Comparison of ENCODE assay signal across 26 mouse cellular contexts in genomic region chr7:121072506-121072905, GRCm38 (mm10). TPM values are rescaled to one million over a fixed set of nuclear protein-coding genes. Genes with fewer than 3 reads are reported as not detected.
DNase-seq lines count a peak whose midpoint lies in the region; ATAC-seq and TF ChIP-seq lines count a peak whose summit lies in the region.
"Had no signal": no experiment of that assay in that cellular context is flagged by ENCODE, and none has a peak within 500 bp of the region (broad histone marks: within the 10 kb centered on the region; RNA-seq: fewer than 3 reads in every experiment).

No protein-coding gene starts in this region.

- TF ChIP-seq CTCF in liver, adult 2 months (IDR thresholded peaks at IDR 0.05; ENCODE audit: low read depth, low read length): no peak

- TF ChIP-seq POLR2A in liver, adult 2 months (IDR thresholded peaks at IDR 0.05; ENCODE audit: extremely low read depth, insufficient read depth, low read length): no peak

- H3K36me3 ChIP-seq in liver, adult 2 months (ENCODE audit: control insufficient read depth, insufficient read depth, low read length): peaks cover 10% of the 10 kb centered on the region
- H3K36me3 ChIP-seq in liver, embryonic 12.5 days: peaks cover 54% of the 10 kb centered on the region
- H3K36me3 ChIP-seq in macrophage (ENCODE audit: inconsistent target): peaks cover 36% of the 10 kb centered on the region
- H3K36me3 ChIP-seq in midbrain, embryonic 11.5 days (ENCODE audit: control insufficient read depth, insufficient read depth, low read length): peaks cover 7% of the 10 kb centered on the region; the same call in 1 of the 2 replicates

- no peaks in the 10 kb centered on the region for H3K79me2 ChIP-seq in liver, adult 2 months (ENCODE audit: control insufficient read depth, insufficient read depth, low read length)
- peaks cover 63% of the 10 kb centered on the region for H3K79me2 ChIP-seq in macrophage (ENCODE audit: inconsistent target)

- ATAC-seq in liver, embryonic 12.5 days: no peak
- ATAC-seq in midbrain, embryonic 11.5 days (ENCODE audit: low FRiP score): no peak
- ATAC-seq: CD4-positive, CD25-positive, alpha-beta regulatory T cell, adult 4 months; forebrain, embryonic 14.5 days; hindbrain, embryonic 16.5 days; midbrain, embryonic 13.5 days had no signal

- H3K9me3 ChIP-seq in liver, embryonic 12.5 days (replicated peaks): no peaks in the 10 kb centered on the region
- no peaks in the 10 kb centered on the region for H3K9me3 ChIP-seq in midbrain, embryonic 11.5 days (ENCODE audit: control insufficient read depth, low read length)
- H3K9me3 ChIP-seq: embryonic facial prominence, embryonic 12.5 days; heart, embryonic 15.5 days; kidney, embryonic 15.5 days; lung, embryonic 15.5 days; midbrain, embryonic 13.5 days; neural tube, embryonic 13.5 days had no signal

- intact Hi-C loops in left cerebral cortex, postnatal 36 days (cut with DNase I): loop anchor here (10.0 kb wide), 2 partner anchors 238 to 572 kb away; no protein-coding TSS in a partner anchor

- WGBS in liver, adult 2 months: 78% methylated on average over 5 of the region's 5 CpGs
- 66% methylated on average over 5 of the region's 5 CpGs for WGBS in liver, embryonic 12.5 days (ENCODE audit: insufficient replicate concordance)
- 6% methylated on average over 5 of the region's 5 CpGs for WGBS in macrophage (ENCODE audit: missing documents)
- 90% methylated on average over 5 of the region's 5 CpGs for WGBS in midbrain, embryonic 11.5 days

- H3K27ac ChIP-seq in liver, adult 2 months (replicated peaks; ENCODE audit: insufficient read depth, low read depth, low read length): no peak overlapping the region
- no peak overlapping the region for H3K27ac ChIP-seq in liver, embryonic 12.5 days
- H3K27ac ChIP-seq in brown adipose tissue, adult 24 weeks (replicated peaks; ENCODE audit: low read depth, low read length): peak overlapping the region; percentile 11; the same call in 1 of the 2 replicates
- peak overlapping the region; percentile 98 for H3K27ac ChIP-seq in macrophage
- no peak overlapping the region for H3K27ac ChIP-seq in midbrain, embryonic 11.5 days (ENCODE audit: low read depth, low read length)
- H3K27ac ChIP-seq: embryonic facial prominence, embryonic 12.5 days; heart, embryonic 15.5 days; kidney, embryonic 15.5 days; layer of hippocampus, adult 2 months; left cerebral cortex, adult 2 months; lung, embryonic 15.5 days; midbrain, embryonic 13.5 days; neural tube, embryonic 13.5 days had no signal

- peak; percentile 34 for DNase-seq in liver, adult 2 months (ENCODE audit: extremely low read depth, low read depth, low spot score)
- DNase-seq in 416B (ENCODE audit: low read depth): peak; percentile 27
- DNase-seq in midbrain, embryonic 11.5 days (ENCODE audit: low spot score, missing footprints): no peak
- no peak for DNase-seq in left cerebral cortex, postnatal 36 days (ENCODE audit: low spot score in 2 of 2)
- DNase-seq in urinary bladder, postnatal 10 days (ENCODE audit: low spot score): no peak
- DNase-seq: adrenal gland, postnatal 25 days; cerebellum, adult 8-10 months; cerebellum, postnatal 25 days; embryo, embryonic 11 days; kidney, adult 18-20 months; kidney, postnatal 36 days; left cerebral cortex, postnatal 4 days had no signal

- no peak overlapping the region for H3K9ac ChIP-seq in liver, adult 2 months (ENCODE audit: low read depth, low read length)
- no peak overlapping the region for H3K9ac ChIP-seq in liver, embryonic 12.5 days
- no peak overlapping the region for H3K9ac ChIP-seq in midbrain, embryonic 11.5 days (ENCODE audit: low read length)
- H3K9ac ChIP-seq: embryonic facial prominence, embryonic 12.5 days; heart, embryonic 15.5 days; kidney, embryonic 15.5 days; lung, embryonic 15.5 days; midbrain, embryonic 13.5 days; neural tube, embryonic 13.5 days had no signal

- no peak overlapping the region for H3K4me3 ChIP-seq in liver, adult 2 months (ENCODE audit: insufficient read depth, low read depth, low read length)
- H3K4me3 ChIP-seq in liver, embryonic 12.5 days: no peak overlapping the region
- no peak overlapping the region for H3K4me3 ChIP-seq in brown adipose tissue, adult 24 weeks (ENCODE audit: insufficient read depth, low read depth, low read length)
- peak overlapping the region; percentile 57; the same call in 1 of the 2 replicates for H3K4me3 ChIP-seq in macrophage (ENCODE audit: inconsistent target)
- no peak overlapping the region for H3K4me3 ChIP-seq in midbrain, embryonic 11.5 days (ENCODE audit: low read depth, low read length)
- H3K4me3 ChIP-seq: embryonic facial prominence, embryonic 12.5 days; heart, embryonic 15.5 days; kidney, embryonic 15.5 days; layer of hippocampus, adult 2 months; left cerebral cortex, adult 2 months; lung, embryonic 15.5 days; midbrain, embryonic 13.5 days; neural tube, embryonic 13.5 days had no signal

- H3K4me1 ChIP-seq in liver, adult 2 months (ENCODE audit: control insufficient read depth, insufficient read depth, low read length): no peaks in the 10 kb centered on the region
- no peaks in the 10 kb centered on the region for H3K4me1 ChIP-seq in liver, embryonic 12.5 days
- peaks cover 12% of the 10 kb centered on the region for H3K4me1 ChIP-seq in brown adipose tissue, adult 24 weeks (ENCODE audit: control insufficient read depth, insufficient read depth, insufficient read length, low read length)
- H3K4me1 ChIP-seq in midbrain, embryonic 11.5 days (ENCODE audit: control insufficient read depth, insufficient read depth, low read length): no peaks in the 10 kb centered on the region; the same call in 1 of the 2 replicates
- H3K4me1 ChIP-seq: embryonic facial prominence, embryonic 12.5 days; midbrain, embryonic 13.5 days; neural tube, embryonic 13.5 days had no signal

- H3K4me2 ChIP-seq in liver, embryonic 12.5 days: no peak overlapping the region
- H3K4me2 ChIP-seq in midbrain, embryonic 11.5 days: no peak overlapping the region
- H3K4me2 ChIP-seq: embryonic facial prominence, embryonic 12.5 days; heart, embryonic 15.5 days; kidney, embryonic 15.5 days; lung, embryonic 15.5 days; midbrain, embryonic 13.5 days; neural tube, embryonic 13.5 days had no signal

- H3K27me3 ChIP-seq in liver, adult 2 months (ENCODE audit: control insufficient read depth, insufficient read depth, low read length): no peaks in the 10 kb centered on the region
- H3K27me3 ChIP-seq in liver, embryonic 12.5 days (replicated peaks): no peaks in the 10 kb centered on the region
- no peaks in the 10 kb centered on the region for H3K27me3 ChIP-seq in midbrain, embryonic 11.5 days (ENCODE audit: control insufficient read depth, insufficient read depth, low read length)
- H3K27me3 ChIP-seq: embryonic facial prominence, embryonic 12.5 days; heart, embryonic 15.5 days; kidney, embryonic 15.5 days; lung, embryonic 15.5 days; midbrain, embryonic 13.5 days; neural tube, embryonic 13.5 days had no signal

RNA-seq across cellular contexts. Expression of gene Igsf6, which starts 1.9 kb away (rescaled TPM):
- total RNA-seq in liver, adult 2 months (2014; rRNA removed): 3.2 and 4.0 TPM in 2 replicates
- polyA plus RNA-seq in liver, adult 2 months (2012; rRNA removed): 0.41 and 0.82 TPM in 2 replicates
- 6.6 and 7.6 TPM in 2 replicates for polyA plus RNA-seq in liver, embryonic 12.5 days (2016; fragmentation: Nextera tagmentation; extraction: Ambion mirVana)
- polyA plus RNA-seq in brown adipose tissue, adult 24 weeks (2012; ENCODE audit: insufficient read depth, insufficient read length, missing spikeins): 2.6 and 2.7 TPM in 2 replicates
- total RNA-seq in macrophage (2018; cell fraction: chromatin; rRNA removed): 1,000 to 10,000 TPM in 4 of 26 experiments, 100 to 1,000 TPM in 22; 108 to 1,258 (median 429) TPM
- total RNA-seq in macrophage (2018; cell fraction: cytosol; rRNA removed): 100 to 1,000 TPM; 118 to 492 (median 272) TPM
- 1,000 to 10,000 TPM in 3 of 26 experiments, 100 to 1,000 TPM in 23; 125 to 1,186 (median 537) TPM for total RNA-seq in macrophage (2018; cell fraction: nucleus; rRNA removed)
- 75.4 to 337 TPM (median 171 TPM) in 3 replicates for polyA plus RNA-seq in macrophage (2018)
- 0.94 and 0.96 TPM in 2 replicates for polyA plus RNA-seq in midbrain, embryonic 11.5 days (2014; fragmentation: Nextera tagmentation; extraction: Ambion mirVana)
- total RNA-seq in left cerebral cortex, postnatal 36 days (2021): under 1 TPM; 0.15 to 0.54 TPM

RNA-seq across cellular contexts. Expression of gene Otoa, which starts 8.9 kb away (rescaled TPM):
- total RNA-seq in liver, adult 2 months (2014; rRNA removed): 0.09 TPM in 1 of 2 replicates, not detected in the other
- polyA plus RNA-seq in liver, adult 2 months (2012; rRNA removed): 0.02 TPM in 1 of 2 replicates, not detected in the other
- polyA plus RNA-seq in liver, embryonic 12.5 days (2016; fragmentation: Nextera tagmentation; extraction: Ambion mirVana): 0.06 TPM in 1 of 2 replicates, not detected in the other
- not detected in 2 replicates for polyA plus RNA-seq in brown adipose tissue, adult 24 weeks (2012; ENCODE audit: insufficient read depth, insufficient read length, missing spikeins)
- total RNA-seq in macrophage (2018; cell fraction: chromatin; rRNA removed): 1 to 10 TPM in 8 of 26 experiments, under 1 TPM in 16, not detected in 2; 0.08 to 3.2 (median 0.76) TPM
- under 1 TPM in 4 of 26 experiments, not detected in 22; 0.04 to 0.24 (median 0.11) TPM for total RNA-seq in macrophage (2018; cell fraction: cytosol; rRNA removed)
- total RNA-seq in macrophage (2018; cell fraction: nucleus; rRNA removed): 1 to 10 TPM in 1 of 26 experiments, under 1 TPM in 19, not detected in 6; 0.11 to 1.4 (median 0.42) TPM
- polyA plus RNA-seq in macrophage (2018): not detected in 3 replicates
- polyA plus RNA-seq in midbrain, embryonic 11.5 days (2014; fragmentation: Nextera tagmentation; extraction: Ambion mirVana): 0.06 and 0.14 TPM in 2 replicates
- 1 to 10 TPM in 1 of 2 experiments, under 1 TPM in 1; 0.25 to 1.1 TPM for total RNA-seq in left cerebral cortex, postnatal 36 days (2021)
- polyA plus RNA-seq: CD4-positive, CD25-positive, alpha-beta regulatory T cell, adult 4 months; lung, embryonic 15.5 days had no signal

RNA-seq across cellular contexts. Expression of gene Mettl9, which starts 38.3 kb away (rescaled TPM):
- 37.9 and 41.4 TPM in 2 replicates for total RNA-seq in liver, adult 2 months (2014; rRNA removed)
- 13.8 and 18.8 TPM in 2 replicates for polyA plus RNA-seq in liver, adult 2 months (2012; rRNA removed)
- 71.8 and 73.5 TPM in 2 replicates for polyA plus RNA-seq in liver, embryonic 12.5 days (2016; fragmentation: Nextera tagmentation; extraction: Ambion mirVana)
- polyA plus RNA-seq in brown adipose tissue, adult 24 weeks (2012; ENCODE audit: insufficient read depth, insufficient read length, missing spikeins): 60.4 and 82.4 TPM in 2 replicates
- total RNA-seq in macrophage (2018; cell fraction: chromatin; rRNA removed): 10 to 100 TPM in 24 of 26 experiments, 1 to 10 TPM in 2; 8.0 to 55.7 (median 22.6) TPM
- 10 to 100 TPM; 38.6 to 58.8 (median 49.2) TPM for total RNA-seq in macrophage (2018; cell fraction: cytosol; rRNA removed)
- total RNA-seq in macrophage (2018; cell fraction: nucleus; rRNA removed): 10 to 100 TPM; 16.2 to 42.6 (median 28.0) TPM
- 35.8 to 44.5 TPM (median 41.0 TPM) in 3 replicates for polyA plus RNA-seq in macrophage (2018)
- 284 and 290 TPM in 2 replicates for polyA plus RNA-seq in midbrain, embryonic 11.5 days (2014; fragmentation: Nextera tagmentation; extraction: Ambion mirVana)
- 10 to 100 TPM; 84.2 to 91.5 TPM for total RNA-seq in left cerebral cortex, postnatal 36 days (2021)

Comparison
In these comparisons a context has a peak if more than half of its experiments do, and no peak if none do; other contexts are left out.
1. DNase-seq: peak in liver, adult 2 months (single experiment) and 416B (single experiment); none in midbrain, embryonic 11.5 days (single experiment), left cerebral cortex, postnatal 36 days (0 of 2) and urinary bladder, postnatal 10 days (single experiment).
2. H3K27ac ChIP-seq: peak in brown adipose tissue, adult 24 weeks (single experiment) and macrophage (single experiment); none in liver, adult 2 months (single experiment), liver, embryonic 12.5 days (single experiment) and midbrain, embryonic 11.5 days (single experiment).